Mouse (Mus musculus): ENCODE results near the gene Brwd3.

Gene Brwd3

DNA sequence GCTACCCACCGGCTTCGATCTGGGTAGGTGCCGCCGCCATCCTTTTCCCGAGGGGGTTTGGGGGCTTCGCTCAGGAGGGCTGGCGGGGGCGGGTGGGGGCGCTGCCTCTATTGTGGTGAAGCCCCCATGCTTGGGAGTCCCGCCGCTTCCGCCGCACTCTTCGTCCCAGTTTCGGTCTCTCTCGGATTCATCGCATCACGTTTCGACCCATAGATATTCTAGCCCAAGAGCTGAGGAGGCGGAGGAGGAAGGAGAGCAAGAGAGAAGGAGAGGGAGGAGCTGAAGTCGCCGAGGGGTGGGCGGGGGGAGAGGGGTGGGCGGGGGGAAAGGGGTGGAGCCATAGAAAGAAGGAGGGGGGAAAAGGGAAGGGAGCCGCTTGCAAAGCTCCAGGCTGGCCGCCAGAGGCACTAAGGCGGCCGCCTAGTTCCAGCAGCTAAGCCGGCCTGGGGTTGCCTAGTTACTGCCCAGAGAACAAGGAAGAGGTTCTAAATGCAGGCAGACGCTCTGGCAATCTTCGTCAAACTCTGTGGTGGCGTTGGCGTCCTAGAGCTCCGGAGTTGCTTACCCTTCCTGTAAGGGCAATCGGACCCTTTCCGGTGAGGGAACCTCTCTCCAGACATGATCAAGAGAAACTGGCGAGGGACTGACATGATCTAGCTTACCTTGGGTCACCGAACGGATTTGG is at the start of gene Brwd3:
Brwd3 (minus strand) TSS at position 283 of the 685 bp plus-strand sequence.
- peak; percentile 98 for DNase-seq (ENCODE audit: extremely low read depth, low read depth)

- DNase-seq (ENCODE audit: extremely low read depth, low read depth): no peak
These were observed 28.5 kb upstream of the Brwd3 start for GRCm38 (mm10) chrX:108862632-108863031.

DNA sequence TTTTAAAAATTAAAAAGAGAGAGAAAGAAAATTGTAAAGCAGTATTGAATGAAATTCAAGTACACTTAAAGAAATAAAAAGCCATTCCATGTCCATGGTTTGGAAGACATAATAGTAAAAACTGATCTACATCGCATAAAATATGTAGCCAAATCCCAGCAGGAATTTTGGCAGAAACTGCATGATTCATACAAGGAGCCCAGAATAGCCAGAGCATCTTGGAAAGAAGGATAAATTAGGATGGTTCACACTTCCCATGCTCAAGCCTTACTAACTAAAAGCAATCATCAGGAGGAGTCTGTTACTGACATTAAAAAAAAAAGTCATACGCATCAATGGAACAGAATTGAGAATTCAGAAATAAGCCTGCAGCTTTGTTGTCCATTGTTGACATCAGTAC is 8.5 kb upstream of the Brwd3 start:
- DNase-seq (ENCODE audit: extremely low read depth, low read depth): no peak

DNA sequence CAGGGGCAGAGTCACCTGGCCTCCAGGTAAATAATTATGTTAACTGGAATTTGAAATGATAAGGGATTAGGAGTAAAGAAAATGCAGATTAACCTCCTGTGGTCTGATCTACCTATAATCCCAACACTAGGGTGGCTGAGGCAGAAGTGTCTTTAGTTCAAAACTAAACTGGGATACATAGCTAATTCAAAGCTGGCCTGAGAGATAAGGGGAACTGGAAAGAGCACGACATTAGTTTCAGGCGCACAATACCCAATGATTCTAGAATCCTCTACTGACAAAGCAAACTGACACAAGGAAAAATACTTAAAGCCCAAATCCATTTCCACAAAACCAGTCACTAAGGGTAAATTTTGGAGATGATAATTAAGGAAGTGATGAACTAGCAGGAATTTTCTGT is 2.2 kb upstream of the Brwd3 start:
- DNase-seq (ENCODE audit: extremely low read depth, low read depth): no peak

DNA sequence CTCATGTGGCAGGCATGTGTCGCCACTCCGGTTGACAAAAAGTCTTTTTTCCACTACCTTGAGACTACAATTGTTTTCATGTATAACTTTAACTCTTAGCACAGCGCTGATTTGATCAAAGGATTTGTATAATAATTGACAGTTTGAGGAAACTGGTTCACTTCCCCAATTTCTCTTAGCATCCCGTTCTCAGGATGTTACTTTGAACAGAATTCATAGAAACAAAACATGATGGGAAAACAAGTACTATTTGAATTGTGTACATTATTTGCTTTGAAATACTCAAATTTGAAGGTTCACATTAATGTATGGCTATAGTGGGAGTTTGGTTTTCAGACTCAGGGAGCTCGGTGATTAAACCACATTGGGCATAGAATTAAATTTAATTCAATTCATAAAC is 1.1 kb upstream of the Brwd3 start:
- DNase-seq (ENCODE audit: extremely low read depth, low read depth): no peak

DNA sequence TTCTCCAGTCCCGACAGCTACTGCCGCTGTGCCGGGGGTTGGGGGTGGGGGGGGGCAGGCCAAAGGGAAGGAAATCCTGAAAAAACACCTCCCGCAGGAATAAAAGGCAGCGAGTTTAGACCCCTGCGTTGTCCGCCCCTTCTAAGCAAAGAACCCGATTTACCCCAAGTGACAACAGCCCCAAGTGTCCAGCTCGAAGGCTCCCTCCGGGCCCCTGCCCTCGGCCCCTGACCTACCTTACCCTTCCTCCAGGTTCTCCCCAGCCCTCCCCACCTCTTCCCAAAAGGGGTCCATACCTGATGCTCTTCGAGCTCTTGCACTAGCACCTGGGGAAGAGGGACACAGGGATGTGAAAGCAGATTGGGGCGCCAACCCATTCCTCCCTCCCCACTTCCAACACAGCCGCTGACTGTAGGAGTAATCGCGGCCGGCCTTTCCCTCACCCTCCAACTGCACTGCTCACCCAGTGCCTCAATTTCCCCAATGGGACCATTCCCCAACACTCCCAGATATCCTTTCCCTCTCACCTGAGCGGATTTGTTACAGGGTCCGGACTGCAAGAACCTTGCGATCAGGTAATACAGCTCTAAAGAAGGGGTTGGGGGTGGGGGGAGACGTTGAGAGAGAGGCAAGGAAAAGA is 671 bp downstream of the Brwd3 start:
- no peak for DNase-seq (ENCODE audit: extremely low read depth, low read depth)

- peak; percentile 95 for DNase-seq (ENCODE audit: extremely low read depth, low read depth)
These were observed 1.4 kb downstream of the Brwd3 start for GRCm38 (mm10) chrX:108832674-108833189.

GRCm38 (mm10) chrX:108831231-108831630 is 2.9 kb downstream of the Brwd3 start:
- DNase-seq (ENCODE audit: extremely low read depth, low read depth): no peak

DNA sequence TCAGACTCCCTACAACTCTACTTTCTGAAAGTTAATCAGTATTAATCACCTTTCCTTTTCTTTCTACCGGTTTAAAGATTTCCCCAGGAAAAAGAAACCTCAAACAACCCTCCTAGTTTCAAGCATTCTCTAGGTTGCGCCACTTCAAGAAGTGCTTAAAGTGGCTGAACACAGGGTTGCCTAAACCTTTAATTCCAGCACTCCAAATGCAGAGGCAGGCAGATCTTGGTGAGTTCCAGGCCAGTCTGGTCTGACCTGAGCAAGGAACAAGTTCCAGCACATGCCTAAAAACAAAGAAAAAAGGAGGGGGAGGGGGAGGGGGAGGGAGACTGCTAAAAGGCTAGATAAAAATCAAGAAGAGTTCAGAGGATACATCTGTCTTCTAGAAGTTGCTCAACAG is 6.1 kb downstream of the Brwd3 start:
- no peak for DNase-seq (ENCODE audit: extremely low read depth, low read depth)

DNA sequence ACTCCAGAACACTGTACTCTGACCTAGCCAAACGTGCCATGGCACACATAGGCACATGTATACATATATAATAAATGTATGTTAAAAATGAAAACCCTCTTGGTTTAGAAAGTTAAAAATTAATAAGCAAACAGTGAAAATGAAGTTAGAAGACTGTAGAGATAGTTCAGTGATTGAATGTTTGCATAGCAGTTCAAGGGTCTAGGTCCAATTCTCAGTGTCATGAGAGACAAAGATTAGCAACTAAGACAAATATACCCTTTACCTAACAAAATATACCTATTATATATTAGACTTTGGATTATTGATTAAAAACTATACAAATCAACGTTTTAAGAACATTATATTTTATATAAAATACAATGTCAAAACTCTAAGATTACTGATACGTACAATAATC is 36.9 kb downstream of the Brwd3 start:
- DNase-seq (ENCODE audit: extremely low read depth, low read depth): no peak

DNA sequence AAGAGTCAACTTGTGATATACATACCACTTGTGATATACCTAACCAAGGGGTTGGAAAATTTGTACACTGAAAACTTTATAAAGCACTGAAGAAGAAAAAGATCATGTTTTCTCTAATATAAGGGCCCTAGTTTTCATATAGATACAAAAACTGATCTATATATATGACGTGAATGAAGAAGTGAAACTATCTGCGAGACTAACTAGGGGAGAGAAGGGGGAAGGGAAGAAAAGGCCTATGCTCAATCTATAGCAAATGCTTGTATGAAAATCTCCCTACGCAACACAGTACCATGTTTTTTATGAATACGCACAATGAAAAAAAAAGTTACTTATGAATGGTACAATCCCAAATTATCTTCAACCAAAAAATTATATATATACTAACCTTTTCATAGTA is 50.4 kb downstream of the Brwd3 start:
- DNase-seq (ENCODE audit: extremely low read depth, low read depth): no peak

- no peak for DNase-seq (ENCODE audit: extremely low read depth, low read depth)
These were observed 102.4 kb downstream of the Brwd3 start for GRCm38 (mm10) chrX:108731755-108732154.

DNA sequence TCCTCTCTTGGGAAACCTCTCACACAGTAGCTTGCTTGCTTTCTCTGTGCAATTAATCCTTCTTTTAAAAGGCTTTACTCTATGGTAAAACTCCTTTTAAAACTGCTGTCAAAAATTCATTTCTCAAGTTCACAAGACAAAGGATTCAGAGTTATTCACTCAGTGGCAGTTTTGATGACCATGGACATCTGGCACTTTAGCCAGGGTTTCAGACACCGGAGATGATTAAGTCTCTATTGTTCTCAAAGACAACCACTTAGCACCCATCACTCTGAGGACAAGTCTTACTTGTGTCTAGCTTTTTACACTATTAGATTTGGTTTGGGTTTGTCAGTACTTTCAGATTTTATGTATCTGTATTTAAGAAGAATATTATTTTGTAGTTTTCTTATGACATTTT is 104.6 kb downstream of the Brwd3 start:
- no peak for DNase-seq (ENCODE audit: extremely low read depth, low read depth)

GRCm38 (mm10) chrX:108729068-108729467 is 105.1 kb downstream of the Brwd3 start:
- no peak for DNase-seq (ENCODE audit: extremely low read depth, low read depth)

DNA sequence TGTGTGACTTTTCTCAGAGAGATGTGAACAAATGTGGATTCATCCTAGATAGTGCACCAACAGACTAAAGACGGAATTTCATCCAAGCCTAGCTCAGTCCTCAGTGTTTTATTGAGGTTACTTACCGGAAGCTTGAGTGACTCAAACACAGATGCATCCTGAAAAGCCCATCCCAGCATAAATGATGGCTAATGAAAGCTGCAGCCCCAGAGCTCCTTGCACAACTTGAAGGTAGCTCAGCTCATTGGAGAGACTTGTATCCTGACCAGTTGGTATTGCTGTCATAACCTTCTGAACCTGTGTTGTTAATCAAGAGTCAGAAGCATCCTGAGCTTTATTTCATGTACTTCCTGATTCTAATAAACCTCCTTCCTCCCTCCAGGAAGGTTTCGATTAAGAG is 105.8 kb downstream of the Brwd3 start:
- DNase-seq (ENCODE audit: extremely low read depth, low read depth): no peak

- DNase-seq (ENCODE audit: extremely low read depth, low read depth): no peak
These were observed 109.9 kb downstream of the Brwd3 start for GRCm38 (mm10) chrX:108724241-108724640.

GRCm38 (mm10) chrX:108722447-108722846 is 111.7 kb downstream of the Brwd3 start:
- no peak for DNase-seq (ENCODE audit: extremely low read depth, low read depth)

- DNase-seq (ENCODE audit: extremely low read depth, low read depth): no peak
These were observed 129.9 kb downstream of the Brwd3 start for GRCm38 (mm10) chrX:108704312-108704711.
